ENCODE assay signal across 9 mouse cellular contexts in the genomic region with DNA sequence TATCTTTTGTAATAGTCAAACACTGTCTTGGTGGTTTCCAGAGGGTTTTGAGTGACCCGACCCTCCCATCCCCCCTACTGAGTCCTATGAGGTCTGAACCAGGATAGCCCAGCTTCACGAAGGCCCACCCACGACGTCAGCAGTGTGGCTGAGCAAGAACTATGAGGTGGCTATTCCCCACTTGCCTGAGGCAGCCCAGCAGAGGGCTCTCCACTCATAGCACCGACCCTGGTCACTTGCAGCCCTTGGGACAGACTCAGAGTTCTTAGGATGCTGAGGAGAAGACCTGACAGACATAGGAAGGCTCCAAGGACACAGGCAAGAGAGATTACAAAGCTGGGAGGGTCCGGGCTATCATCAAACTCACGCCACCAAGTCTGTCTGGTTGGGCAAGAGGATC. TPM values are rescaled to one million over a fixed set of nuclear protein-coding genes. Genes with fewer than 3 reads are reported as not detected.
DNase-seq lines count a peak whose midpoint lies in the region; ATAC-seq and TF ChIP-seq lines count a peak whose summit lies in the region.
"Had no signal": no experiment of that assay in that cellular context is flagged by ENCODE, and none has a peak within 500 bp of the region (broad histone marks: within the 10 kb centered on the region; RNA-seq: fewer than 3 reads in every experiment).

No protein-coding gene starts in this region.

- peak; percentile 66 for DNase-seq in cerebellum, adult 9-11 months
- DNase-seq in cerebellum, adult 8-10 months, result no peak
- DNase-seq in kidney, postnatal 4 days, result peak; percentile 40 to 55
- no peak for DNase-seq in kidney, adult 8-10 months
- DNase-seq in brain, embryonic 14.5 days (ENCODE audit: low read depth), result peak; percentile 26
- DNase-seq in midbrain, embryonic 14.5 days, result peak; percentile 48
- DNase-seq in thymus, postnatal 36 days, result no peak
- DNase-seq in urinary bladder, adult 2 months (ENCODE audit: low spot score), result no peak

- no peak overlapping the region for H3K9ac ChIP-seq in midbrain, embryonic 14.5 days (replicated peaks; ENCODE audit: low read length)

- H3K27me3 ChIP-seq in midbrain, embryonic 14.5 days (ENCODE audit: control insufficient read depth, insufficient read depth, low read length), result no peaks in the 10 kb centered on the region

- H3K4me1 ChIP-seq in midbrain, embryonic 14.5 days (ENCODE audit: control insufficient read depth, insufficient read depth, low read length), result peaks cover 52% of the 10 kb centered on the region

- WGBS in midbrain, embryonic 14.5 days, result 40% methylated on average over 7 of the region's 7 CpGs

- peaks cover 11% of the 10 kb centered on the region for H3K36me3 ChIP-seq in midbrain, embryonic 14.5 days (ENCODE audit: control insufficient read depth, insufficient read depth, low read length)

- no peak for ATAC-seq in midbrain, embryonic 14.5 days (ENCODE audit: low FRiP score, low TSS enrichment)

- H3K4me3 ChIP-seq in midbrain, embryonic 14.5 days (replicated peaks; ENCODE audit: low read depth, low read length), result peak overlapping the region; percentile 72; the same call in 1 of the 2 replicates

- peak overlapping the region; percentile 61 for H3K4me2 ChIP-seq in midbrain, embryonic 14.5 days (ENCODE audit: low read length)

- no peak for TF ChIP-seq POLR2A in brain, embryonic 14.5 days (IDR thresholded peaks at IDR 0.05; ENCODE audit: borderline replicate concordance, extremely low read depth, insufficient read depth, insufficient read length, poor library complexity, severe bottlenecking)

- no peak overlapping the region for H3K27ac ChIP-seq in midbrain, embryonic 14.5 days (replicated peaks; ENCODE audit: low read depth, low read length)

- H3K9me3 ChIP-seq in midbrain, embryonic 14.5 days (ENCODE audit: control insufficient read depth, low read length), result no peaks in the 10 kb centered on the region

- TF ChIP-seq CTCF in brain, embryonic 14.5 days (IDR thresholded peaks at IDR 0.05; ENCODE audit: borderline replicate concordance, extremely low read depth, insufficient read depth, insufficient read length), result peak; percentile 25; the same call in 1 of the 2 replicates

RNA-seq across cellular contexts. Expression of a gene that starts 23.9 kb away (rescaled TPM):
- polyA plus RNA-seq in brain, embryonic 14.5 days (2012; rRNA removed), result 9.5 and 30.2 TPM in 2 replicates
- polyA plus RNA-seq in midbrain, embryonic 14.5 days (2014; fragmentation: Nextera tagmentation; extraction: Ambion mirVana), result 25.2 and 28.7 TPM in 2 replicates
- polyA plus RNA-seq in urinary bladder, adult 2 months (2012; rRNA removed), result 0.95 and 4.0 TPM in 2 replicates

RNA-seq across cellular contexts. Expression of a gene that starts 52.5 kb away (rescaled TPM):
- 0.07 TPM in 1 of 2 replicates, not detected in the other for polyA plus RNA-seq in brain, embryonic 14.5 days (2012; rRNA removed)
- not detected in 2 replicates for polyA plus RNA-seq in midbrain, embryonic 14.5 days (2014; fragmentation: Nextera tagmentation; extraction: Ambion mirVana)
- polyA plus RNA-seq in urinary bladder, adult 2 months (2012; rRNA removed), result 0.06 TPM in 1 of 2 replicates, not detected in the other
- polyA plus RNA-seq: lung, embryonic 16.5 days had no signal

Comparison
In these comparisons a context has a peak if more than half of its experiments do, and no peak if none do; other contexts are left out.
1. DNase-seq: peak in cerebellum, adult 9-11 months (single experiment), kidney, postnatal 4 days (2 of 2), brain, embryonic 14.5 days (single experiment) and midbrain, embryonic 14.5 days (single experiment); none in cerebellum, adult 8-10 months (single experiment), kidney, adult 8-10 months (0 of 2), thymus, postnatal 36 days (0 of 2) and urinary bladder, adult 2 months (single experiment).